ENCODE assay signal across 8 mouse cellular contexts in genomic region chr19:3322261-3322969, GRCm38 (mm10). TPM values are rescaled to one million over a fixed set of nuclear protein-coding genes. Genes with fewer than 3 reads are reported as not detected.
DNase-seq lines count a peak whose midpoint lies in the region; ATAC-seq and TF ChIP-seq lines count a peak whose summit lies in the region.

TSS of gene Cpt1a (plus strand) at chr19:3322334.

- DNase-seq in 3134 (ENCODE audit: extremely low read depth, insufficient read length, low spot score) (peak; percentile 76), R1 (ENCODE audit: low read depth, low spot score) (peak; percentile 82)
- DNase-seq in embryo, embryonic 11 days, result peak; percentile 45
- DNase-seq in heart, adult 2 months, result peak; percentile 74 to 77
- DNase-seq in kidney, adult 2 months, result peak; percentile 66
- peak; percentile 73 for DNase-seq in stomach, postnatal 0 days (ENCODE audit: low spot score)

- WGBS in heart, adult 2 months, result 3% methylated on average over 26 of the region's 26 CpGs
- 5% methylated on average over 26 of the region's 26 CpGs for WGBS in kidney, adult 2 months
- 4% methylated on average over 26 of the region's 26 CpGs for whole genome bisulfite sequencing in limb, embryonic 15.5 days
- WGBS in midbrain, embryonic 16.5 days, result 6% methylated on average over 26 of the region's 26 CpGs
- WGBS in stomach, postnatal 0 days, result 2% methylated on average over 26 of the region's 26 CpGs

- no peaks in the 10 kb centered on the region for H3K9me3 ChIP-seq in limb, embryonic 15.5 days
- H3K9me3 ChIP-seq in midbrain, embryonic 16.5 days (replicated peaks; ENCODE audit: control insufficient read depth, low read length, poor library complexity, severe bottlenecking), result no peaks in the 10 kb centered on the region
- no peaks in the 10 kb centered on the region for H3K9me3 ChIP-seq in stomach, postnatal 0 days (ENCODE audit: control insufficient read depth, low read length)

- no peaks in the 10 kb centered on the region for H3K36me3 ChIP-seq in heart, adult 2 months (ENCODE audit: control insufficient read depth, insufficient read depth, low read length)
- H3K36me3 ChIP-seq in kidney, adult 2 months (ENCODE audit: control insufficient read depth, insufficient read depth, low read length), result no peaks in the 10 kb centered on the region
- H3K36me3 ChIP-seq in limb, embryonic 15.5 days, result no peaks in the 10 kb centered on the region
- no peaks in the 10 kb centered on the region for H3K36me3 ChIP-seq in midbrain, embryonic 16.5 days (ENCODE audit: control insufficient read depth, insufficient read depth, low read length)
- no peaks in the 10 kb centered on the region for H3K36me3 ChIP-seq in stomach, postnatal 0 days (ENCODE audit: control insufficient read depth, insufficient read depth, low read length)

- intact Hi-C loops in heart, adult 2 months (cut with DNase I), result loop anchor here (5.0 to 10.0 kb wide), 2 partner anchors 252 to 445 kb away; partner anchors contain the start of genes Kmt5b and Ppp6r3

- TF ChIP-seq CTCF in heart, adult 2 months (IDR thresholded peaks at IDR 0.05), result peak; percentile 71
- TF ChIP-seq CTCF in kidney, adult 2 months (conservative IDR thresholded peaks at IDR 0.05; ENCODE audit: insufficient read depth, insufficient read length, low read depth, low read length), result peak; percentile 58
- peak; percentile 68 for TF ChIP-seq CTCF in stomach, postnatal 0 days (IDR thresholded peaks at IDR 0.05; ENCODE audit: low read depth)

- H3K27ac ChIP-seq in heart, adult 2 months, result peak within 1 kb of the TSS; percentile 97
- peak within 1 kb of the TSS; percentile 100 for H3K27ac ChIP-seq in kidney, adult 2 months (ENCODE audit: insufficient read depth, low read depth, low read length)
- peak within 1 kb of the TSS; percentile 59 for H3K27ac ChIP-seq in limb, embryonic 15.5 days
- H3K27ac ChIP-seq in midbrain, embryonic 16.5 days (ENCODE audit: low read length), result no peak within 1 kb of the TSS
- H3K27ac ChIP-seq in stomach, postnatal 0 days (replicated peaks), result peak within 1 kb of the TSS; percentile 96

- H3K27me3 ChIP-seq in heart, adult 2 months (ENCODE audit: control insufficient read depth, insufficient read depth, low read length), result no peaks in the 10 kb centered on the region
- H3K27me3 ChIP-seq in kidney, adult 2 months (replicated peaks; ENCODE audit: control insufficient read depth, insufficient read depth, low read length), result no peaks in the 10 kb centered on the region
- peaks cover 17% of the 10 kb centered on the region for H3K27me3 ChIP-seq in limb, embryonic 15.5 days
- peaks cover 20% of the 10 kb centered on the region for H3K27me3 ChIP-seq in midbrain, embryonic 16.5 days (ENCODE audit: control insufficient read depth, insufficient read depth, low read depth, low read length)
- H3K27me3 ChIP-seq in stomach, postnatal 0 days (ENCODE audit: control insufficient read depth, insufficient read depth, low read length), result no peaks in the 10 kb centered on the region

- peaks cover 11% of the 10 kb centered on the region for H3K4me1 ChIP-seq in heart, adult 2 months (ENCODE audit: control insufficient read depth, insufficient read depth, low read length)
- H3K4me1 ChIP-seq in kidney, adult 2 months (ENCODE audit: control insufficient read depth, insufficient read depth, low read length), result peaks cover 3% of the 10 kb centered on the region; the same call in 1 of the 2 replicates
- peaks cover 40% of the 10 kb centered on the region for H3K4me1 ChIP-seq in limb, embryonic 15.5 days
- peaks cover 32% of the 10 kb centered on the region for H3K4me1 ChIP-seq in midbrain, embryonic 16.5 days (ENCODE audit: control insufficient read depth, insufficient read depth, low read length)
- H3K4me1 ChIP-seq in stomach, postnatal 0 days (replicated peaks; ENCODE audit: control insufficient read depth, insufficient read depth), result peaks cover 13% of the 10 kb centered on the region

- H3K4me2 ChIP-seq in limb, embryonic 15.5 days, result peak within 1 kb of the TSS; percentile 99
- H3K4me2 ChIP-seq in midbrain, embryonic 16.5 days (ENCODE audit: low read length), result peak within 1 kb of the TSS; percentile 89
- H3K4me2 ChIP-seq in stomach, postnatal 0 days (replicated peaks; ENCODE audit: low read depth), result peak within 1 kb of the TSS; percentile 97

- no peak for TF ChIP-seq EP300 in heart, adult 2 months (IDR thresholded peaks at IDR 0.05; ENCODE audit: insufficient read depth, low read depth, low read length)
- TF ChIP-seq EP300 in stomach, postnatal 0 days (optimal IDR thresholded peaks at IDR 0.05), result no peak

- H3K4me3 ChIP-seq in heart, adult 2 months, result peak within 1 kb of the TSS; percentile 88
- peak within 1 kb of the TSS; percentile 97 for H3K4me3 ChIP-seq in kidney, adult 2 months (ENCODE audit: insufficient read depth, low read depth, low read length)
- peak within 1 kb of the TSS; percentile 67 for H3K4me3 ChIP-seq in limb, embryonic 15.5 days
- peak within 1 kb of the TSS; percentile 50 for H3K4me3 ChIP-seq in midbrain, embryonic 16.5 days (ENCODE audit: low read depth, low read length)
- peak within 1 kb of the TSS; percentile 74 for H3K4me3 ChIP-seq in stomach, postnatal 0 days (ENCODE audit: low read depth, low read length)

- TF ChIP-seq POLR2A in heart, adult 2 months (IDR thresholded peaks at IDR 0.05; ENCODE audit: insufficient read depth, low read depth, low read length), result 0 out of 2 replicates have a peak, but pooled peaks have one; percentile 15
- no peak for TF ChIP-seq POLR2A in kidney, adult 2 months (IDR thresholded peaks at IDR 0.05; ENCODE audit: low read depth, low read length)

- no peaks in the 10 kb centered on the region for H3K79me2 ChIP-seq in heart, adult 2 months (replicated peaks; ENCODE audit: control insufficient read depth, insufficient read depth, low read length)

- peak within 1 kb of the TSS; percentile 93 for H3K9ac ChIP-seq in heart, adult 2 months (ENCODE audit: low read depth, low read length)
- H3K9ac ChIP-seq in limb, embryonic 15.5 days, result peak within 1 kb of the TSS; percentile 50
- H3K9ac ChIP-seq in midbrain, embryonic 16.5 days (ENCODE audit: low read depth, low read length), result peak within 1 kb of the TSS; percentile 66
- H3K9ac ChIP-seq in stomach, postnatal 0 days (ENCODE audit: low read length), result peak within 1 kb of the TSS; percentile 83

- ATAC-seq in limb, embryonic 15.5 days (ENCODE audit: insufficient number of reproducible peaks, low FRiP score, low TSS enrichment, low read depth), result no peak
- no peak for ATAC-seq in midbrain, embryonic 16.5 days
- peak; percentile 16; the same call in 1 of the 2 replicates for ATAC-seq in stomach, postnatal 0 days (ENCODE audit: low FRiP score, low TSS enrichment)

RNA-seq across cellular contexts. Expression of gene Cpt1a, which starts in this region (rescaled TPM):
- 10 to 100 TPM; 44.0 to 54.7 TPM for total RNA-seq in heart, adult 2 months (2021)
- 42.9 and 49.4 TPM in 2 replicates for polyA plus RNA-seq in heart, adult 2 months (2012; rRNA removed)
- polyA plus RNA-seq in kidney, adult 2 months (2012; rRNA removed), result 232 and 272 TPM in 2 replicates
- polyA plus RNA-seq in limb, embryonic 15.5 days (2015; fragmentation: Nextera tagmentation; extraction: Ambion mirVana), result 18.3 and 19.6 TPM in 2 replicates
- 14.9 and 15.1 TPM in 2 replicates for polyA plus RNA-seq in midbrain, embryonic 16.5 days (2015; fragmentation: Nextera tagmentation; extraction: Ambion mirVana)
- polyA plus RNA-seq in stomach, postnatal 0 days (2015; fragmentation: Nextera tagmentation; extraction: Ambion mirVana), result 59.5 and 62.0 TPM in 2 replicates
